Mouse (Mus musculus): ENCODE measurements around the gene Fcho2. TPM values are rescaled to one million over a fixed set of nuclear protein-coding genes. Genes with fewer than 3 reads are reported as not detected.

Fcho2 gene
- polyA plus RNA-seq, 1 experiment from 2014 or later = 45.9 TPM

DNA sequence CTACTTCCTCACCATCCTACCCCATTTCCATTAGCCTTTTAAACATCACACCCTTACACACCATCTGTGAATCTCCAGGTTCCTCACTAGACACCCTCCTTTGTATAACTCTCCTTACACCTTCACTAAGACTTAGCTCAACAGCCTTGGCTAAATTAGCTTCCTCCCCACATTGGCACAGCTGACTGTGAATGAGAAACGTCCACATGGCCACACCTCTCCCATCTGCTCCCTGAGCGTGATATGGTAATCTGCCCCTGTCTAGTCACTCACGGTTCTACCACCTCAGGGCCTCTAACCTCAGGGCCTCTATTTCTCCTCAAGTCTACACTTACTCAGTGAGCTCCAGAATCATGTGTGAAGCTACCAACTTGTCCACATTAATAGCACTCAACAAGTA, 82.0 kb downstream of the Fcho2 start:
- no peaks in the 10 kb centered on the region for H3K4me1 ChIP-seq (ENCODE audit: insufficient read depth, low read depth, low read length)
- WGBS = 42% methylated on average over 3 of the region's 3 CpGs
- DNase-seq (ENCODE audit: low spot score) (no peak), ATAC-seq (no peak)
- no peaks in the 10 kb centered on the region for H3K27me3 ChIP-seq (replicated peaks; ENCODE audit: insufficient read depth, low read length)
- TF ChIP-seq EP300 (IDR thresholded peaks at IDR 0.05) = no peak
- TF ChIP-seq CTCF (IDR thresholded peaks at IDR 0.05) = no peak
- H3K4me3 ChIP-seq (ENCODE audit: low read depth, low read length) = no peak overlapping the region
- no peak overlapping the region for H3K27ac ChIP-seq (ENCODE audit: low read length)
- no peak overlapping the region for H3K9ac ChIP-seq (replicated peaks; ENCODE audit: low read depth)
- no peak overlapping the region for H3K4me2 ChIP-seq (replicated peaks; ENCODE audit: low read depth, low read length)
- peaks cover 40% of the 10 kb centered on the region; the same call in 1 of the 2 replicates for H3K36me3 ChIP-seq (ENCODE audit: insufficient read depth, low read length)
- H3K9me3 ChIP-seq (ENCODE audit: low read length) = no peaks in the 10 kb centered on the region

GRCm38 (mm10) chr13:98729271-98730062, 85.8 kb downstream of the Fcho2 start:
- no peak overlapping the region for H3K9ac ChIP-seq (replicated peaks; ENCODE audit: low read depth)
- ATAC-seq (no peak), DNase-seq (ENCODE audit: low spot score) (peak; percentile 72)
- TF ChIP-seq CTCF (IDR thresholded peaks at IDR 0.05) (peak; percentile 45), EP300 (IDR thresholded peaks at IDR 0.05) (no peak)
- no peak overlapping the region for H3K27ac ChIP-seq (ENCODE audit: low read length)
- H3K4me2 ChIP-seq (replicated peaks; ENCODE audit: low read depth, low read length) = no peak overlapping the region
- no peaks in the 10 kb centered on the region for H3K9me3 ChIP-seq (ENCODE audit: low read length)
- H3K36me3 ChIP-seq (ENCODE audit: insufficient read depth, low read length) = peaks cover 52% of the 10 kb centered on the region; the same call in 1 of the 2 replicates
- H3K4me3 ChIP-seq (ENCODE audit: low read depth, low read length) = no peak overlapping the region
- H3K4me1 ChIP-seq (ENCODE audit: insufficient read depth, low read depth, low read length) = no peaks in the 10 kb centered on the region
- H3K27me3 ChIP-seq (replicated peaks; ENCODE audit: insufficient read depth, low read length) = no peaks in the 10 kb centered on the region
- WGBS = 24% methylated on average over 1 of the region's 1 CpGs

DNA sequence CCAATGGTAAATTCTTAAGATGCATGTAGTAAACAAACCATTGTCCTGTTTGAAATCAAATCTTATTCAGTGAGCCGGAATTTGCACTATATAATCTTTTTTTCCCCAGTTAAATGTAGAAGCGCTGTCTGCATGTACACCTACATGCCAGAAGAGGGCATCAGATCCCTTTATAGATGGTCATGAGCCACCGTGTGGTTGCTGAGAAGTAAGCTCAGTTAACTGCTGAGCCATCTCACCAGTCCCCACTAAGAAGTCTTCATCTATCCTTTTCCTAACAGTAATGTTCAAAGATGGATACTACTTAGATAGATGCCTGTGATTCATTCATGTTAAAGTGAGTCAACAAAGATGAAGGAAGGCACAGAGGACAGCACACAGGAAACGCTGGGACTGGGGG, 88.8 kb downstream of the Fcho2 start:
- Histone ChIP-seq H3K4me2 (replicated peaks; ENCODE audit: low read depth, low read length) (no peak overlapping the region), H3K4me1 (ENCODE audit: insufficient read depth, low read depth, low read length) (no peaks in the 10 kb centered on the region), H3K27ac (ENCODE audit: low read length) (no peak overlapping the region), H3K4me3 (ENCODE audit: low read depth, low read length) (no peak overlapping the region), H3K9me3 (ENCODE audit: low read length) (no peaks in the 10 kb centered on the region), H3K27me3 (replicated peaks; ENCODE audit: insufficient read depth, low read length) (no peaks in the 10 kb centered on the region), H3K9ac (replicated peaks; ENCODE audit: low read depth) (no peak overlapping the region), H3K36me3 (ENCODE audit: insufficient read depth, low read length) (peaks cover 30% of the 10 kb centered on the region)
- ATAC-seq (no peak; the same call in 1 of the 2 replicates), DNase-seq (ENCODE audit: low spot score) (peak; percentile 64)
- TF ChIP-seq CTCF (IDR thresholded peaks at IDR 0.05) = peak; percentile 80
- TF ChIP-seq EP300 (IDR thresholded peaks at IDR 0.05) = no peak
- WGBS = 59% methylated on average over 4 of the region's 4 CpGs

DNA sequence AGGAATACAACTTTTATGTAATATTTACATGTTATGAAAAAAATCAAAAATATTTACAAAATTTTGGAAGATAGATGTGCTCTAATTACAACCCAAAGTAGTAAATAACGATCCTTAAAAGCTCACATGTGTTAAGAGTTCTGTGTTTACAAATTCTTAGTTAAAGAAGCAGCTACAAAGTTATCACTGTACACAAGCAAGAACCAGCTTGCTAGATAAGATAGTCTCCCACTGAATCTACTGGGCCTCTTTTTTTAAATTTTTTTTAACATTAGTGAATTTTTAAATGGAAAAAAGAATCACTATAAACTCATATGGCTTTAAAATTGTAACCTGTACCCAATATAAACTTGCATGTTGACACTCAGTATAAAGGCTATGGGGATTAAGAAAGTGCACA, 91.8 kb downstream of the Fcho2 start:
- TF ChIP-seq CTCF (IDR thresholded peaks at IDR 0.05) = no peak
- TF ChIP-seq EP300 (IDR thresholded peaks at IDR 0.05) = no peak
- Histone ChIP-seq H3K27ac (ENCODE audit: low read length) (no peak overlapping the region), H3K36me3 (ENCODE audit: insufficient read depth, low read length) (peaks cover 17% of the 10 kb centered on the region), H3K4me2 (replicated peaks; ENCODE audit: low read depth, low read length) (no peak overlapping the region), H3K9me3 (ENCODE audit: low read length) (no peaks in the 10 kb centered on the region), H3K9ac (replicated peaks; ENCODE audit: low read depth) (no peak overlapping the region), H3K27me3 (replicated peaks; ENCODE audit: insufficient read depth, low read length) (no peaks in the 10 kb centered on the region), H3K4me3 (ENCODE audit: low read depth, low read length) (no peak overlapping the region), H3K4me1 (ENCODE audit: insufficient read depth, low read depth, low read length) (no peaks in the 10 kb centered on the region)
- 79% methylated on average over 1 of the region's 1 CpGs for WGBS
- ATAC-seq (no peak), DNase-seq (ENCODE audit: low spot score) (no peak)

DNA sequence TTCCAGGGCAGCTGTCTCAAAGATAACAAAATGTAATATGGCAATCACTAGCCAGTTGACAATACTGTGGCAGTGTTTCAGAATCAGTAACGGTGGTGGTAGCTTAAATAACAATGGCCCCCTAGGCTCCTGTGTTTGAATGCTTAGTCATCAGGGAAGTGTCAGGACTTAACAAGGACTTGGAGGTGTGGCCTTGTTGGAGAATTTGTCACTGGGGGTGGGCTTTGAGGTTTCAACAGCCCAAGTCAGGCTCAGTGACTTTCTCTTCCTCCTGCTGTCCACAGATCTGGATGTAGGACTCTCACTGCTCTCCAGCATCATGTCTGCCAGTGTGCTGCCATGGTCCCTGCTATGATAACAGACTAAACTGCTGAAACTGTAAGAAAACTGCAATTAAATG, 93.0 kb downstream of the Fcho2 start:
- no peaks in the 10 kb centered on the region for H3K27me3 ChIP-seq (replicated peaks; ENCODE audit: insufficient read depth, low read length)
- no peak overlapping the region for H3K4me3 ChIP-seq (ENCODE audit: low read depth, low read length)
- 56% methylated on average over 1 of the region's 1 CpGs for WGBS
- H3K4me1 ChIP-seq (ENCODE audit: insufficient read depth, low read depth, low read length) = no peaks in the 10 kb centered on the region
- ATAC-seq = no peak
- no peak for TF ChIP-seq CTCF (IDR thresholded peaks at IDR 0.05)
- no peak for TF ChIP-seq EP300 (IDR thresholded peaks at IDR 0.05)
- no peaks in the 10 kb centered on the region for H3K9me3 ChIP-seq (ENCODE audit: low read length)
- DNase-seq (ENCODE audit: low spot score) = no peak
- no peak overlapping the region for H3K27ac ChIP-seq (ENCODE audit: low read length)
- peaks cover 14% of the 10 kb centered on the region for H3K36me3 ChIP-seq (ENCODE audit: insufficient read depth, low read length)
- H3K4me2 ChIP-seq (replicated peaks; ENCODE audit: low read depth, low read length) = no peak overlapping the region
- H3K9ac ChIP-seq (replicated peaks; ENCODE audit: low read depth) = no peak overlapping the region

GRCm38 (mm10) chr13:98716176-98716575, 99.1 kb downstream of the Fcho2 start:
- Histone ChIP-seq H3K9me3 (ENCODE audit: low read length) (no peaks in the 10 kb centered on the region), H3K4me3 (ENCODE audit: low read depth, low read length) (no peak overlapping the region), H3K27me3 (replicated peaks; ENCODE audit: insufficient read depth, low read length) (no peaks in the 10 kb centered on the region), H3K4me2 (replicated peaks; ENCODE audit: low read depth, low read length) (no peak overlapping the region), H3K27ac (ENCODE audit: low read length) (no peak overlapping the region), H3K36me3 (ENCODE audit: insufficient read depth, low read length) (no peaks in the 10 kb centered on the region), H3K9ac (replicated peaks; ENCODE audit: low read depth) (no peak overlapping the region), H3K4me1 (ENCODE audit: insufficient read depth, low read depth, low read length) (no peaks in the 10 kb centered on the region)
- TF ChIP-seq EP300 (IDR thresholded peaks at IDR 0.05) (no peak), CTCF (IDR thresholded peaks at IDR 0.05) (no peak)
- ATAC-seq (peak; percentile 5; the same call in 1 of the 2 replicates), DNase-seq (ENCODE audit: low spot score) (no peak)
- 71% methylated on average over 8 of the region's 8 CpGs for WGBS

All from lung, postnatal 0 days (tissue).